Mouse (Mus musculus) left cerebral cortex, postnatal 36 days (tissue): Measurements from ENCODE around the gene C530008M17Rik. TPM values are rescaled to one million over a fixed set of nuclear protein-coding genes. Genes with fewer than 3 reads are reported as not detected.

Source experiments
- total RNA-seq, 2 experiments: library from RNA; stranded (reverse); gene quantifications; 2 replicates each; pipeline ENCODE4 v1.2.3; 2021

C530008M17Rik gene
- total RNA-seq, 2 experiments from 2014 or later: 51.8 to 53.5 TPM

Other genes with a start within 250 kb of the C530008M17Rik start
- gene Gm7271, start 172.5 kb upstream of the C530008M17Rik start, total RNA-seq: not detected
- 10 to 100 TPM; 50.7 to 55.1 TPM for gene Exoc1, start 127.2 kb upstream of the C530008M17Rik start, total RNA-seq
- gene Cep135, start 67.8 kb upstream of the C530008M17Rik start, total RNA-seq: 1 to 10 TPM; 5.2 to 6.7 TPM
- 10 to 100 TPM; 22.8 to 25.0 TPM for gene Aasdh, start 249.0 kb downstream of the C530008M17Rik start, total RNA-seq